9 mouse cellular contexts compared by ENCODE assay signal in the genomic region with DNA sequence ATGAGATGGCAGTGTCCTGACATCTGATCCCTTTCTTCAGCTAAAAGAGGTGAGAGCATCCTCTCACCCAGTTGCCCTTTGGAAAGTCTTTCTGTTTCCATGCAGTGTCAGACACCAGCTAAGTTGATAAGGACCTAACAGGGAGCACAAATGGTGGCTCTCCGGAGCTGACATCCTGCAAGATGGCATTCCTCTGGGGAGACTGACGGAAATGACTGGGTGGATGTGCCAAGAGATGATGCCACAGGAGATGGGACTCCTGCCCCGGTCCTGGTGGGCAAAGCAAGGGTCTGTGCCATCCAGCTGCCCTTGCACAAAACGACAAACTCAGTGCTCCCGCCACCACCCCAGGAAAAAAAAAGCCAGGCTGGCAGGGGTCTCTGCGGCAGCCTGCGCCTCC. TPM values are rescaled to one million over a fixed set of nuclear protein-coding genes. Genes with fewer than 3 reads are reported as not detected.
DNase-seq lines count a peak whose midpoint lies in the region; ATAC-seq and TF ChIP-seq lines count a peak whose summit lies in the region.
"Had no signal": no experiment of that assay in that cellular context is flagged by ENCODE, and none has a peak within 500 bp of the region (broad histone marks: within the 10 kb centered on the region; RNA-seq: fewer than 3 reads in every experiment).

No protein-coding gene starts in this region.

- peak overlapping the region; percentile 53 for H3K9ac ChIP-seq in liver, embryonic 12.5 days

- DNase-seq in cerebellum, postnatal 36 days, result peak; percentile 20 to 41
- DNase-seq in spleen, adult 2 months (ENCODE audit: low read depth in 1 of 2, low spot score in 2 of 2), result no peak
- no peak for DNase-seq in spleen, adult 12 weeks (ENCODE audit: low spot score)
- DNase-seq in thymus, postnatal 0 days (ENCODE audit: low spot score), result no peak
- DNase-seq in right cerebral cortex, postnatal 14 days, result no peak

- no peaks in the 10 kb centered on the region for H3K4me1 ChIP-seq in spleen, adult 2 months (ENCODE audit: control insufficient read depth, insufficient read depth, insufficient read length)
- peaks cover 35% of the 10 kb centered on the region for H3K4me1 ChIP-seq in liver, embryonic 12.5 days

- peak overlapping the region; percentile 72 for H3K4me2 ChIP-seq in liver, embryonic 12.5 days

- no peak for TF ChIP-seq POLR2A in spleen, adult 2 months (IDR thresholded peaks at IDR 0.05; ENCODE audit: low read depth, low read length)

- H3K27me3 ChIP-seq in spleen, adult 2 months (ENCODE audit: control insufficient read depth, insufficient read depth, low read length), result no peaks in the 10 kb centered on the region
- H3K27me3 ChIP-seq in liver, embryonic 12.5 days (replicated peaks), result no peaks in the 10 kb centered on the region
- H3K27me3 ChIP-seq: megakaryocyte, embryonic 14.5 days had no signal

- peak overlapping the region; percentile 65 for H3K27ac ChIP-seq in spleen, adult 2 months (ENCODE audit: insufficient read depth, low read length)
- peak overlapping the region; percentile 72 for H3K27ac ChIP-seq in liver, embryonic 12.5 days

- H3K4me3 ChIP-seq in spleen, adult 2 months (ENCODE audit: extremely low read depth, insufficient read depth, insufficient read length), result peak overlapping the region; percentile 14; the same call in 1 of the 2 replicates
- peak overlapping the region; percentile 49 for H3K4me3 ChIP-seq in liver, embryonic 12.5 days
- H3K4me3 ChIP-seq: megakaryocyte, embryonic 14.5 days had no signal

- H3K9me3 ChIP-seq in liver, embryonic 12.5 days (replicated peaks), result no peaks in the 10 kb centered on the region
- H3K9me3 ChIP-seq: megakaryocyte, embryonic 14.5 days had no signal

- WGBS in spleen, adult 2 months, result 84% methylated on average over 7 of the region's 7 CpGs
- WGBS in liver, embryonic 12.5 days (ENCODE audit: insufficient replicate concordance), result 44% methylated on average over 7 of the region's 7 CpGs

- TF ChIP-seq CTCF in spleen, adult 2 months (IDR thresholded peaks at IDR 0.05; ENCODE audit: extremely low read depth, insufficient read depth, insufficient read length, insufficient replicate concordance), result no peak

- peaks cover 43% of the 10 kb centered on the region for H3K36me3 ChIP-seq in spleen, adult 2 months (ENCODE audit: control insufficient read depth, insufficient read depth, low read length)
- peaks cover 54% of the 10 kb centered on the region for H3K36me3 ChIP-seq in liver, embryonic 12.5 days

- no peak for ATAC-seq in cerebellum, adult (ENCODE audit: insufficient number of reproducible peaks, low FRiP score, low TSS enrichment)
- ATAC-seq in liver, embryonic 12.5 days, result no peak
- ATAC-seq in CD4-positive, CD25-positive, alpha-beta regulatory T cell, adult 4 months, result no peak

RNA-seq across cellular contexts. Expression of a gene that starts 20.4 kb away (rescaled TPM):
- polyA plus RNA-seq in spleen, adult 2 months (2012; rRNA removed), result 0.79 and 1.5 TPM in 2 replicates
- 26.4 and 27.2 TPM in 2 replicates for polyA plus RNA-seq in liver, embryonic 12.5 days (2016; fragmentation: Nextera tagmentation; extraction: Ambion mirVana)
- 15.6 and 17.2 TPM in 2 replicates for polyA plus RNA-seq in thymus, postnatal 0 days (2015; fragmentation: Nextera tagmentation; extraction: Ambion mirVana)
- polyA plus RNA-seq in CD4-positive, CD25-positive, alpha-beta regulatory T cell, adult 4 months (2017; shearing (Covaris generic)), result 1 to 10 TPM; 3.7 to 3.9 TPM

RNA-seq across cellular contexts. Expression of a gene that starts 28.9 kb away (rescaled TPM):
- polyA plus RNA-seq in spleen, adult 2 months (2012; rRNA removed), result 53.5 and 84.4 TPM in 2 replicates
- polyA plus RNA-seq in liver, embryonic 12.5 days (2016; fragmentation: Nextera tagmentation; extraction: Ambion mirVana), result 28.1 and 30.6 TPM in 2 replicates
- 22.9 and 23.9 TPM in 2 replicates for polyA plus RNA-seq in thymus, postnatal 0 days (2015; fragmentation: Nextera tagmentation; extraction: Ambion mirVana)
- polyA plus RNA-seq in CD4-positive, CD25-positive, alpha-beta regulatory T cell, adult 4 months (2017; shearing (Covaris generic)), result under 1 TPM; 0.75 to 0.82 TPM

RNA-seq across cellular contexts. Expression of a gene that starts 37.9 kb away (rescaled TPM):
- polyA plus RNA-seq in spleen, adult 2 months (2012; rRNA removed), result 82.8 and 145 TPM in 2 replicates
- 57.5 and 59.1 TPM in 2 replicates for polyA plus RNA-seq in liver, embryonic 12.5 days (2016; fragmentation: Nextera tagmentation; extraction: Ambion mirVana)
- polyA plus RNA-seq in thymus, postnatal 0 days (2015; fragmentation: Nextera tagmentation; extraction: Ambion mirVana), result 196 and 200 TPM in 2 replicates
- polyA plus RNA-seq in CD4-positive, CD25-positive, alpha-beta regulatory T cell, adult 4 months (2017; shearing (Covaris generic)), result 10 to 100 TPM; 76.1 to 76.2 TPM

RNA-seq across cellular contexts. Expression of a gene that starts 46.8 kb away (rescaled TPM):
- polyA plus RNA-seq in spleen, adult 2 months (2012; rRNA removed), result 0.56 and 0.59 TPM in 2 replicates
- polyA plus RNA-seq in liver, embryonic 12.5 days (2016; fragmentation: Nextera tagmentation; extraction: Ambion mirVana), result 2.5 and 3.4 TPM in 2 replicates
- 5.6 and 6.5 TPM in 2 replicates for polyA plus RNA-seq in thymus, postnatal 0 days (2015; fragmentation: Nextera tagmentation; extraction: Ambion mirVana)
- polyA plus RNA-seq in CD4-positive, CD25-positive, alpha-beta regulatory T cell, adult 4 months (2017; shearing (Covaris generic)), result under 1 TPM in 1 of 2 experiments, not detected in 1; 0.46 TPM

Comparison
In these comparisons a context has a peak if more than half of its experiments do, and no peak if none do; other contexts are left out.
1. DNase-seq: peak in cerebellum, postnatal 36 days (2 of 2); none in spleen, adult 2 months (0 of 2), spleen, adult 12 weeks (single experiment), thymus, postnatal 0 days (single experiment) and right cerebral cortex, postnatal 14 days (single experiment).
2. RNA of a gene that starts 28.9 kb away (polyA plus RNA-seq): 53.5 to 84.4 TPM in spleen, adult 2 months, 28.1 to 30.6 TPM in liver, embryonic 12.5 days and 22.9 to 23.9 TPM in thymus, postnatal 0 days; 0.75 to 0.82 TPM in CD4-positive, CD25-positive, alpha-beta regulatory T cell, adult 4 months; every median in the first group is over 10 times any median in the second.